Mouse (Mus musculus): ENCODE measurements around the gene Nek5. TPM values are rescaled to one million over a fixed set of nuclear protein-coding genes. Genes with fewer than 3 reads are reported as not detected.

Gene Nek5
- polyA plus RNA-seq, 1 experiment, result not detected

DNA sequence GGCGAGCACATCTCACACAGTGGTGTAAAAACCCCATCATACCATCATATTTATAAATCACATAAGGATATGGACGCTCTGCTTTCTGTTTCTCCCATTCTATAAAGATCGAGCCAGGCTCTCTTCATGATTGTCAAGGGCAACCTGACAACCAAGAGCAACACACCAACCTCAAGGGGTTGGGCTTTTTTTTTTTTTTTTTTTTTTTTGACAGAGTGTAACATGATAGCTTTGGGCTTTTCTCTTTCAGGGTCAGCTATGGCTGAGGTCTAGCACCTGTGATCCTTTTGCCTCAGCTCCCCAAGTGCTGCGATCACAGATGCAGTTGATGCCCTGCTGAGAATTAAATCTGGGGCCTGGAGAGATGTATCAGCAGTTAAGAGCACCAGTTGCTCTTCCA lies 17.8 kb downstream of the Nek5 start:
- H3K4me2 ChIP-seq (ENCODE audit: low read depth), result no peak overlapping the region
- TF ChIP-seq POLR2A (IDR thresholded peaks at IDR 0.05; ENCODE audit: insufficient read length, low read depth) (no peak), TCF12 (IDR thresholded peaks at IDR 0.05; ENCODE audit: insufficient read depth, poor library complexity, severe bottlenecking) (no peak), POLR2AphosphoS2 (IDR thresholded peaks at IDR 0.05; ENCODE audit: insufficient read length, low read depth) (no peak), MAX (IDR thresholded peaks at IDR 0.05; ENCODE audit: low read depth) (no peak), MYOD1 (IDR thresholded peaks at IDR 0.05; ENCODE audit: control insufficient read depth in 1 of 3, insufficient read length in 2 of 3, low read depth in 2 of 3) (no peak), CEBPB (IDR thresholded peaks at IDR 0.05; ENCODE audit: insufficient read depth, poor library complexity, severe bottlenecking) (no peak), TCF3 (IDR thresholded peaks at IDR 0.05; ENCODE audit: insufficient read length, low read depth) (no peak), USF1 (IDR thresholded peaks at IDR 0.05; ENCODE audit: low read depth) (no peak), MYOG (IDR thresholded peaks at IDR 0.05; ENCODE audit: control insufficient read depth in 1 of 3, insufficient read depth in 1 of 3, insufficient read length in 2 of 3, low read depth in 2 of 3) (no peak), SRF (IDR thresholded peaks at IDR 0.05; ENCODE audit: control insufficient read depth, insufficient read length, low read depth) (no peak)
- H3K27me3 ChIP-seq (ENCODE audit: control insufficient read depth, insufficient read depth, insufficient read length), result peaks cover 5% of the 10 kb centered on the region
- no peaks in the 10 kb centered on the region for H3K36me3 ChIP-seq (ENCODE audit: control insufficient read depth, insufficient read depth)
- H3K79me2 ChIP-seq (ENCODE audit: control insufficient read depth, insufficient read depth), result no peaks in the 10 kb centered on the region
- H3K4me3 ChIP-seq, result no peak overlapping the region
- H3ac ChIP-seq (ENCODE audit: control insufficient read depth, insufficient read length), result no peak overlapping the region

- no peaks in the 10 kb centered on the region for H3K27me3 ChIP-seq (ENCODE audit: control insufficient read depth, insufficient read depth, insufficient read length)
- no peak for TF ChIP-seq MAX (IDR thresholded peaks at IDR 0.05; ENCODE audit: low read depth)
- TF ChIP-seq SRF (IDR thresholded peaks at IDR 0.05; ENCODE audit: control insufficient read depth, insufficient read length, low read depth), result no peak
- no peak for TF ChIP-seq TCF3 (IDR thresholded peaks at IDR 0.05; ENCODE audit: insufficient read length, low read depth)
- no peak for TF ChIP-seq MYOD1 (IDR thresholded peaks at IDR 0.05; ENCODE audit: control insufficient read depth in 1 of 3, insufficient read length in 2 of 3, low read depth in 2 of 3)
- TF ChIP-seq CEBPB (IDR thresholded peaks at IDR 0.05; ENCODE audit: insufficient read depth, poor library complexity, severe bottlenecking), result no peak
- no peak for TF ChIP-seq POLR2AphosphoS2 (IDR thresholded peaks at IDR 0.05; ENCODE audit: insufficient read length, low read depth)
- no peak for TF ChIP-seq REST (IDR thresholded peaks at IDR 0.05; ENCODE audit: insufficient read depth, insufficient read length)
- no peak for TF ChIP-seq USF1 (IDR thresholded peaks at IDR 0.05; ENCODE audit: low read depth)
- TF ChIP-seq E2F4 (IDR thresholded peaks at IDR 0.05; ENCODE audit: insufficient read depth), result no peak
- no peak for TF ChIP-seq TCF12 (IDR thresholded peaks at IDR 0.05; ENCODE audit: insufficient read depth, poor library complexity, severe bottlenecking)
- no peak for TF ChIP-seq MYOG (IDR thresholded peaks at IDR 0.05; ENCODE audit: control insufficient read depth in 1 of 3, insufficient read depth in 1 of 3, insufficient read length in 2 of 3, low read depth in 2 of 3)
- TF ChIP-seq POLR2A (IDR thresholded peaks at IDR 0.05; ENCODE audit: insufficient read length, low read depth), result no peak
Observed at GRCm38 (mm10) chr8:22091568-22091967, 33.3 kb downstream of the Nek5 start.

DNA sequence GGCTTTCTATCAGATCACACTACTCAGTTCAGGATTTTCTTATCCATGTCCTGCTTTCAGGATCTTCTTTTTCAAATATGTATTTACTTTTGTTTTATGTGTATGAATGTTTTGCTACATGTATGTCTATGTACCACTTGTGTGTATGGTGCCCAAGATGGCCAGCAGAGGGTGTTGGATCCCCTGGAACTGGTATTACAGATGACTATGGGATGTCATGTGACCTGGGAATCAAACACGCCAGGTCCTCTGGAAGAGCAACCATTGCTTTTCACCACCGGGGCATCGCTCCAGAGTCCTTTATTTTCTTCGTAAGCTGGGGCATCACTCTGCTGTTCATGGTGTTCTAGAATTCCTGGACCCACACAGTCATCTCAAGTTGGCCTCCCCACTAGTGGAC lies 35.6 kb downstream of the Nek5 start:
- Histone ChIP-seq H3K27me3 (ENCODE audit: control insufficient read depth, insufficient read depth, insufficient read length) (no peaks in the 10 kb centered on the region), H3K4me3 (no peak overlapping the region), H3K4me2 (ENCODE audit: low read depth) (no peak overlapping the region), H3ac (ENCODE audit: control insufficient read depth, insufficient read length) (no peak overlapping the region), H3K79me2 (ENCODE audit: control insufficient read depth, insufficient read depth) (no peaks in the 10 kb centered on the region), H3K36me3 (ENCODE audit: control insufficient read depth, insufficient read depth) (no peaks in the 10 kb centered on the region)
- TF ChIP-seq REST (IDR thresholded peaks at IDR 0.05; ENCODE audit: insufficient read depth, insufficient read length), result no peak
- TF ChIP-seq MYOD1 (IDR thresholded peaks at IDR 0.05; ENCODE audit: control insufficient read depth in 1 of 3, insufficient read length in 2 of 3, low read depth in 2 of 3), result no peak
- no peak for TF ChIP-seq CEBPB (IDR thresholded peaks at IDR 0.05; ENCODE audit: insufficient read depth, poor library complexity, severe bottlenecking)
- TF ChIP-seq TCF12 (IDR thresholded peaks at IDR 0.05; ENCODE audit: insufficient read depth, poor library complexity, severe bottlenecking), result no peak
- TF ChIP-seq TCF3 (IDR thresholded peaks at IDR 0.05; ENCODE audit: insufficient read length, low read depth), result no peak
- TF ChIP-seq POLR2AphosphoS2 (IDR thresholded peaks at IDR 0.05; ENCODE audit: insufficient read length, low read depth), result no peak
- no peak for TF ChIP-seq SRF (IDR thresholded peaks at IDR 0.05; ENCODE audit: control insufficient read depth, insufficient read length, low read depth)
- TF ChIP-seq POLR2A (IDR thresholded peaks at IDR 0.05; ENCODE audit: insufficient read length, low read depth), result no peak
- TF ChIP-seq MAX (IDR thresholded peaks at IDR 0.05; ENCODE audit: low read depth), result no peak
- no peak for TF ChIP-seq E2F4 (IDR thresholded peaks at IDR 0.05; ENCODE audit: insufficient read depth)
- TF ChIP-seq USF1 (IDR thresholded peaks at IDR 0.05; ENCODE audit: low read depth), result no peak
- no peak for TF ChIP-seq MYOG (IDR thresholded peaks at IDR 0.05; ENCODE audit: control insufficient read depth in 1 of 3, insufficient read depth in 1 of 3, insufficient read length in 2 of 3, low read depth in 2 of 3)

More at GRCm38 (mm10) chr8:22091568-22091967, 33.3 kb downstream of the Nek5 start:
- H3K4me3 ChIP-seq, result no peak overlapping the region
- no peaks in the 10 kb centered on the region for H3K36me3 ChIP-seq (ENCODE audit: control insufficient read depth, insufficient read depth)
- no peak overlapping the region for H3K4me2 ChIP-seq (ENCODE audit: low read depth)
- no peak overlapping the region for H3ac ChIP-seq (ENCODE audit: control insufficient read depth, insufficient read length)
- no peaks in the 10 kb centered on the region for H3K79me2 ChIP-seq (ENCODE audit: control insufficient read depth, insufficient read depth)

DNA sequence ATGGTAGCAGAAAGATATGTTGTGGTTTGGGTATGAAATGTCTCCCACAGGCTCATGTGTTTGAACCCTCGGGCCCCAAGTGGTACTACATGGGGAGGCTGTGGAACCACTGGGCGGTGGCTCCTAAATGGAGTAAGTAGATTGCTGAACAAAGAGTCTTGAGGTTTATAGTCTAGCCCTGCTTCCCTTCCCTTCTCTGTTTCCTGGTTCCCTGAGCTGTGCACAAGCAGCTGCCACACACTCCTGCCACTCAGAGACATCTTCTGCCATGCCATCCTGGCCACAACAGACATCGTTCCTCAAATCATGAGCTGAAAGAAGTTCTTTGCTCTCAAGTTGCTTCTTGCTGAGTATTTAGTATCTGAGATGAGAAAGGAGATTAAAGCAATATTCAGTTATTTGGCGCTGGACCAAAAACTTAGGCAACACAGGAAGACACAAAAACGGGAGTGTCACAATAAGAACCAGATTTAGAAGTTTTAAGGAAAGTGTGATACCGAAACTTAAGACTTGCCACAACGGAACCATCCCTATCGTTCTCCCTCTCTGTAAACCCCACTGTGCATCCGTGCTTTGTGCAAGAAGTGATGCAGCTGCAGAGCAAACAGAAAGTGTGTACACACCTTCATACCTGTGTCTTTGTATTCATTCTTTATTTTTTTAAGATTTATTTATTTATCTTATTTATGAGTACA lies 45.4 kb downstream of the Nek5 start:
- Histone ChIP-seq H3K27me3 (ENCODE audit: control insufficient read depth, insufficient read depth, insufficient read length) (no peaks in the 10 kb centered on the region), H3ac (ENCODE audit: control insufficient read depth, insufficient read length) (no peak overlapping the region), H3K4me2 (ENCODE audit: low read depth) (no peak overlapping the region), H3K4me3 (no peak overlapping the region), H3K79me2 (ENCODE audit: control insufficient read depth, insufficient read depth) (no peaks in the 10 kb centered on the region), H3K36me3 (ENCODE audit: control insufficient read depth, insufficient read depth) (no peaks in the 10 kb centered on the region)
- no peak for TF ChIP-seq TCF3 (IDR thresholded peaks at IDR 0.05; ENCODE audit: insufficient read length, low read depth)
- TF ChIP-seq TCF12 (IDR thresholded peaks at IDR 0.05; ENCODE audit: insufficient read depth, poor library complexity, severe bottlenecking), result no peak
- TF ChIP-seq MYOD1 (IDR thresholded peaks at IDR 0.05; ENCODE audit: control insufficient read depth in 1 of 3, insufficient read length in 2 of 3, low read depth in 2 of 3), result no peak
- no peak for TF ChIP-seq REST (IDR thresholded peaks at IDR 0.05; ENCODE audit: insufficient read depth, insufficient read length)
- TF ChIP-seq CEBPB (IDR thresholded peaks at IDR 0.05; ENCODE audit: insufficient read depth, poor library complexity, severe bottlenecking), result no peak
- TF ChIP-seq POLR2AphosphoS2 (IDR thresholded peaks at IDR 0.05; ENCODE audit: insufficient read length, low read depth), result no peak
- TF ChIP-seq USF1 (IDR thresholded peaks at IDR 0.05; ENCODE audit: low read depth), result no peak
- TF ChIP-seq POLR2A (IDR thresholded peaks at IDR 0.05; ENCODE audit: insufficient read length, low read depth), result no peak
- no peak for TF ChIP-seq SRF (IDR thresholded peaks at IDR 0.05; ENCODE audit: control insufficient read depth, insufficient read length, low read depth)
- TF ChIP-seq MAX (IDR thresholded peaks at IDR 0.05; ENCODE audit: low read depth), result no peak
- TF ChIP-seq MYOG (IDR thresholded peaks at IDR 0.05; ENCODE audit: control insufficient read depth in 1 of 3, insufficient read depth in 1 of 3, insufficient read length in 2 of 3, low read depth in 2 of 3), result no peak

Measured in myocyte (in vitro differentiated cells).